Mouse (Mus musculus) erythroid progenitor cell, adult 5-6 weeks (primary cell): Measurements from ENCODE around the gene Tenm4. TPM values are rescaled to one million over a fixed set of nuclear protein-coding genes. Genes with fewer than 3 reads are reported as not detected.

Experiments
- ATAC-seq: replicated peaks from 2 replicates; pipeline ENCODE4 v1.8.0; 2016; ENCODE audit warnings: moderate number of reproducible peaks, mild to moderate bottlenecking, moderate TSS enrichment, inconsistent platforms; ENCODE audit not compliant: poor library complexity, low FRiP score, severe bottlenecking
- total RNA-seq, 2 experiments: library from RNA; stranded (forward) in 1 of 2; stranded (reverse) in 1 of 2; fragments of 150-400 nt in 1 of 2; fragments of 186-747, 209-891 nt in 1 of 2; gene quantifications; 2 replicates each; pipeline versions ENCODE4 v1.2.3 to v1.2.4; 2015 to 2017; ENCODE audit warnings: low replicate concordance in 2 of 2

Gene Tenm4
- total RNA-seq, 2 experiments from 2014 or later, result 0.23 to 1.7 TPM

DNA sequence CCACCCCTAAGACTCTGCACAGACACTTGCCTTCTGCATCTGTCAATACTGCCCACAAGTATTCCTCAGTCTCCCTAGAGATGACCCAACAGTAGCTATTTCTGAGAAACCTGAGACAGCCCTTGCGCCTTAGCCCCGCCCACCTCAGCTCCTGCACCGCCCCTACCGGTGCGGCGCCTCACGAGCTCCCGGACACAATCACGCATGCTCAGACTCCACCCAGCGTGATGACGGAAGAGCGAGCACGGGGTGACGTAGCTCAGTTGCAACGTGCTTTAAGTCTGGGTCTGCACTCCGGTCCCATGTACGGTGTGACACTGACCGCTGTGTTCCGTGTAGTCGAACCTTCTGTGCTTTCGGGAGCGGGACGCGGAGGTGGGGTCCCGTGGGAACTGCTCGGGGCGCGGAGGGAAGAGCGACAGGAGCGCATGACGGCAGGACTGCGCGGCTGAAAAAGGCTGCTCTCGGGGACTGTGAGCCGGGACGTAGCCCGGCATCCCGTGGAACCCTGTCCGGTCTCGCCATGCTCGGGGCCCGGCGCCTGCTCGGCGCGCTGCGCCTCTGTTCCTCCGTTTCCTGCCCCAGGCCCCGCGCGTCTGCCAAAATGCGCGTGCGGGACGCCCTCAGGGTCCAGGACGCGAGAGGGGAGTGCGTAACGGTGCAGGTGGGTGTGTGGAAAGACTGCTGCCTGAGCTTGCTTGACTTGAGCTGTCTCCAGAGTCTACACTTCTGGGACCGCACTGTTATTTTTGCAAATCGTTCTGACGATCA lies 780.4 kb downstream of the Tenm4 start, which contains the start of gene Nars2:
Gene Nars2 (plus strand): TSS at position 225 of the 771 bp plus-strand sequence.
- ATAC-seq, result peak; percentile 98

GRCm38 (mm10) chr7:96952094-96952493 lies 781.0 kb downstream of the Tenm4 start:
- no peak for ATAC-seq

GRCm38 (mm10) chr7:96959168-96959567 lies 788.1 kb downstream of the Tenm4 start:
- peak; percentile 99 for ATAC-seq
